8 mouse cellular contexts compared by ENCODE assay signal in genomic region chr13:25020540-25020892, GRCm38 (mm10). TPM values are rescaled to one million over a fixed set of nuclear protein-coding genes. Genes with fewer than 3 reads are reported as not detected.
DNase-seq lines count a peak whose midpoint lies in the region; ATAC-seq and TF ChIP-seq lines count a peak whose summit lies in the region.

No protein-coding gene starts in this region.

- H3K4me3 ChIP-seq in neural tube, embryonic 11.5 days (ENCODE audit: low read depth, low read length) = peak overlapping the region; percentile 84
- H3K4me3 ChIP-seq in limb, embryonic 10.5 days = peak overlapping the region; percentile 88
- peak overlapping the region; percentile 50 for H3K4me3 ChIP-seq in myocyte

- H3K9me3 ChIP-seq in neural tube, embryonic 11.5 days (ENCODE audit: control insufficient read depth, low read length) = no peaks in the 10 kb centered on the region
- no peaks in the 10 kb centered on the region for H3K9me3 ChIP-seq in limb, embryonic 10.5 days (replicated peaks)

- 58% methylated on average over 4 of the region's 4 CpGs for WGBS in neural tube, embryonic 11.5 days
- WGBS in limb, embryonic 10.5 days = 62% methylated on average over 4 of the region's 4 CpGs

- TF ChIP-seq POLR2A in myocyte (IDR thresholded peaks at IDR 0.05; ENCODE audit: insufficient read length, low read depth) = no peak

- DNase-seq in adrenal gland, adult 2 months = peak; percentile 34
- no peak for DNase-seq in adrenal gland, adult 8-10 months
- DNase-seq in neural tube, embryonic 11.5 days (ENCODE audit: low spot score) = no peak
- DNase-seq in neural tube, embryonic 10.5 days (ENCODE audit: extremely low spot score, low spot score) = no peak
- no peak for DNase-seq in limb, embryonic 10.5 days (ENCODE audit: low spot score)
- no peak for DNase-seq in left cerebral cortex, adult 9 months (ENCODE audit: low spot score in 2 of 2)
- no peak for DNase-seq in cerebellum, postnatal 4 days (ENCODE audit: low spot score in 2 of 2)

- peak overlapping the region; percentile 81 for H3K9ac ChIP-seq in neural tube, embryonic 11.5 days (ENCODE audit: low read length)

- no peaks in the 10 kb centered on the region for H3K27me3 ChIP-seq in neural tube, embryonic 11.5 days (ENCODE audit: control insufficient read depth, insufficient read depth, low read length)
- H3K27me3 ChIP-seq in limb, embryonic 10.5 days (ENCODE audit: low read depth, poor library complexity, severe bottlenecking) = no peaks in the 10 kb centered on the region
- no peaks in the 10 kb centered on the region for H3K27me3 ChIP-seq in myocyte (ENCODE audit: control insufficient read depth, insufficient read depth, insufficient read length)

- no peaks in the 10 kb centered on the region for H3K36me3 ChIP-seq in neural tube, embryonic 11.5 days (ENCODE audit: control insufficient read depth, insufficient read depth, low read length)
- peaks cover 11% of the 10 kb centered on the region for H3K36me3 ChIP-seq in limb, embryonic 10.5 days
- no peaks in the 10 kb centered on the region for H3K36me3 ChIP-seq in myocyte (ENCODE audit: control insufficient read depth, insufficient read depth)

- H3K4me2 ChIP-seq in neural tube, embryonic 11.5 days (ENCODE audit: low read depth) = peak overlapping the region; percentile 75
- peak overlapping the region; percentile 91 for H3K4me2 ChIP-seq in myocyte (ENCODE audit: low read depth)

- peak; percentile 37; the same call in 1 of the 2 replicates for ATAC-seq in neural tube, embryonic 11.5 days (ENCODE audit: insufficient read depth, low FRiP score, low TSS enrichment)

- H3K4me1 ChIP-seq in neural tube, embryonic 11.5 days (ENCODE audit: control insufficient read depth, insufficient read depth, low read length) = peaks cover 6% of the 10 kb centered on the region
- H3K4me1 ChIP-seq in limb, embryonic 10.5 days = peaks cover 23% of the 10 kb centered on the region; the same call in 1 of the 2 replicates

- peak overlapping the region; percentile 45 for H3ac ChIP-seq in myocyte (ENCODE audit: control insufficient read depth, insufficient read length)

- peak overlapping the region; percentile 78; the same call in 1 of the 2 replicates for H3K27ac ChIP-seq in neural tube, embryonic 11.5 days (ENCODE audit: low read depth, low read length)
- peak overlapping the region; percentile 92 for H3K27ac ChIP-seq in limb, embryonic 10.5 days

- peaks cover 16% of the 10 kb centered on the region for H3K79me2 ChIP-seq in myocyte (ENCODE audit: control insufficient read depth, insufficient read depth)

TF ChIP-seq in myocyte, 11 proteins besides CTCF, POLR2A, EP300 and RAD21:
- TF ChIP-seq SRF (IDR thresholded peaks at IDR 0.05; ENCODE audit: control insufficient read depth, insufficient read length, low read depth) = no peak
- TF ChIP-seq TCF12 (IDR thresholded peaks at IDR 0.05; ENCODE audit: insufficient read depth, poor library complexity, severe bottlenecking) = no peak
- no peak for TF ChIP-seq CEBPB (IDR thresholded peaks at IDR 0.05; ENCODE audit: insufficient read depth, poor library complexity, severe bottlenecking)
- TF ChIP-seq REST (IDR thresholded peaks at IDR 0.05; ENCODE audit: insufficient read depth, insufficient read length) = no peak
- TF ChIP-seq E2F4 (IDR thresholded peaks at IDR 0.05; ENCODE audit: insufficient read depth) = no peak

RNA-seq across cellular contexts. Expression of gene Mrs2, which starts 0.3 kb away (rescaled TPM):
- 10 to 100 TPM; 56.9 to 78.0 TPM for total RNA-seq in adrenal gland, adult 2 months (2021)
- polyA plus RNA-seq in adrenal gland, adult 2 months (2012; rRNA removed) = 18.4 and 22.6 TPM in 2 replicates
- 10 to 100 TPM; 47.2 to 58.3 (median 53.6) TPM for total RNA-seq in adrenal gland, adult 8-10 months (2022)
- polyA plus RNA-seq in neural tube, embryonic 11.5 days (2014; fragmentation: Nextera tagmentation; extraction: Ambion mirVana) = 28.1 and 34.1 TPM in 2 replicates
- 17.5 and 18.5 TPM in 2 replicates for polyA plus RNA-seq in limb, embryonic 10.5 days (2016; fragmentation: Nextera tagmentation; extraction: Ambion mirVana)
- 12.7 TPM for polyA plus RNA-seq in myocyte (2012; fragmentation: generic; extraction: Trizol)

RNA-seq across cellular contexts. Expression of gene Dcdc2a, which starts 35.3 kb away (rescaled TPM):
- under 1 TPM; 0.06 to 0.17 TPM for total RNA-seq in adrenal gland, adult 2 months (2021)
- not detected in 2 replicates for polyA plus RNA-seq in adrenal gland, adult 2 months (2012; rRNA removed)
- total RNA-seq in adrenal gland, adult 8-10 months (2022) = under 1 TPM in 2 of 4 experiments, not detected in 2; 0.26 to 0.73 TPM
- 3.4 and 4.4 TPM in 2 replicates for polyA plus RNA-seq in neural tube, embryonic 11.5 days (2014; fragmentation: Nextera tagmentation; extraction: Ambion mirVana)
- 0.73 and 1.3 TPM in 2 replicates for polyA plus RNA-seq in limb, embryonic 10.5 days (2016; fragmentation: Nextera tagmentation; extraction: Ambion mirVana)
- 0.05 TPM for polyA plus RNA-seq in myocyte (2012; fragmentation: generic; extraction: Trizol)
